Comparison of ENCODE assay signal across 18 mouse cellular contexts in genomic region chr3:69449041-69449440, GRCm38 (mm10).
DNase-seq lines count a peak whose midpoint lies in the region; ATAC-seq and TF ChIP-seq lines count a peak whose summit lies in the region.
"Had no signal": no experiment of that assay in that cellular context is flagged by ENCODE, and none has a peak within 500 bp of the region (broad histone marks: within the 10 kb centered on the region; RNA-seq: fewer than 3 reads in every experiment).

No protein-coding gene starts in this region.

- H3K27me3 ChIP-seq in midbrain, embryonic 11.5 days (ENCODE audit: control insufficient read depth, insufficient read depth, low read length): no peaks in the 10 kb centered on the region
- H3K27me3 ChIP-seq in midbrain, embryonic 16.5 days (ENCODE audit: control insufficient read depth, insufficient read depth, low read depth, low read length): no peaks in the 10 kb centered on the region
- H3K27me3 ChIP-seq: embryonic facial prominence, embryonic 12.5 days; forebrain, embryonic 13.5 days had no signal

- H3K27ac ChIP-seq in midbrain, embryonic 11.5 days (ENCODE audit: low read depth, low read length): no peak overlapping the region
- H3K27ac ChIP-seq in midbrain, embryonic 16.5 days (ENCODE audit: low read length): no peak overlapping the region
- H3K27ac ChIP-seq in olfactory bulb, adult 2 months (ENCODE audit: insufficient read depth, low read depth, low read length): 0 out of 2 replicates have a peak overlapping the region, but pooled peaks have one; percentile 13
- H3K27ac ChIP-seq: embryonic facial prominence, embryonic 10.5 days; embryonic facial prominence, embryonic 12.5 days; forebrain, embryonic 13.5 days had no signal

- WGBS in midbrain, embryonic 11.5 days: 91% methylated on average over 3 of the region's 3 CpGs
- WGBS in midbrain, embryonic 16.5 days: 75% methylated on average over 3 of the region's 3 CpGs
- 31% methylated on average over 3 of the region's 3 CpGs for WGBS in olfactory bulb, adult 2 months

- no peak for DNase-seq in frontal cortex, postnatal 36 days (ENCODE audit: low spot score in 2 of 2)
- peak; percentile 61 for DNase-seq in midbrain, embryonic 11.5 days (ENCODE audit: low spot score, missing footprints)
- no peak for DNase-seq in urinary bladder, postnatal 25 days (ENCODE audit: low spot score)
- DNase-seq: adrenal gland, adult 2 months; adrenal gland, postnatal 10 days; adrenal gland, postnatal 25 days; cerebellum, adult 11-12 months; cerebellum, adult 2 months; cerebellum, adult 9-10 months; cerebellum, postnatal 10 days; cerebellum, postnatal 25 days had no signal

- no peaks in the 10 kb centered on the region for H3K36me3 ChIP-seq in midbrain, embryonic 11.5 days (ENCODE audit: control insufficient read depth, insufficient read depth, low read length)
- H3K36me3 ChIP-seq in midbrain, embryonic 16.5 days (ENCODE audit: control insufficient read depth, insufficient read depth, low read length): no peaks in the 10 kb centered on the region
- H3K36me3 ChIP-seq: embryonic facial prominence, embryonic 10.5 days; embryonic facial prominence, embryonic 12.5 days had no signal

- peak; percentile 41; the same call in 1 of the 2 replicates for ATAC-seq in frontal cortex, adult (ENCODE audit: low TSS enrichment)
- ATAC-seq in midbrain, embryonic 11.5 days (ENCODE audit: low FRiP score): no peak
- no peak for ATAC-seq in midbrain, embryonic 16.5 days
- ATAC-seq: forebrain, embryonic 13.5 days; forebrain, embryonic 16.5 days had no signal

- no peak overlapping the region for H3K4me3 ChIP-seq in midbrain, embryonic 11.5 days (ENCODE audit: low read depth, low read length)
- H3K4me3 ChIP-seq in midbrain, embryonic 16.5 days (ENCODE audit: low read depth, low read length): no peak overlapping the region
- H3K4me3 ChIP-seq in olfactory bulb, adult 2 months (ENCODE audit: insufficient read depth, low read depth, low read length): no peak overlapping the region
- H3K4me3 ChIP-seq: embryonic facial prominence, embryonic 10.5 days; embryonic facial prominence, embryonic 12.5 days; forebrain, embryonic 13.5 days had no signal

- no peak for TF ChIP-seq CTCF in olfactory bulb, adult 2 months (IDR thresholded peaks at IDR 0.05; ENCODE audit: insufficient read depth, low read depth, low read length)

- H3K9ac ChIP-seq in midbrain, embryonic 11.5 days (ENCODE audit: low read length): no peak overlapping the region
- H3K9ac ChIP-seq in midbrain, embryonic 16.5 days (ENCODE audit: low read depth, low read length): no peak overlapping the region
- H3K9ac ChIP-seq: embryonic facial prominence, embryonic 12.5 days; forebrain, embryonic 13.5 days had no signal

- H3K4me2 ChIP-seq in midbrain, embryonic 11.5 days: no peak overlapping the region
- H3K4me2 ChIP-seq in midbrain, embryonic 16.5 days (ENCODE audit: low read length): no peak overlapping the region
- H3K4me2 ChIP-seq: embryonic facial prominence, embryonic 12.5 days; forebrain, embryonic 13.5 days had no signal

- no peak for TF ChIP-seq POLR2A in olfactory bulb, adult 2 months (IDR thresholded peaks at IDR 0.05; ENCODE audit: insufficient read depth, low read depth, low read length)

- H3K4me1 ChIP-seq in midbrain, embryonic 11.5 days (ENCODE audit: control insufficient read depth, insufficient read depth, low read length): no peaks in the 10 kb centered on the region
- H3K4me1 ChIP-seq in midbrain, embryonic 16.5 days (ENCODE audit: control insufficient read depth, insufficient read depth, low read length): no peaks in the 10 kb centered on the region
- H3K4me1 ChIP-seq in olfactory bulb, adult 2 months (ENCODE audit: control insufficient read depth, insufficient read depth, low read length): peaks cover 9% of the 10 kb centered on the region
- H3K4me1 ChIP-seq: embryonic facial prominence, embryonic 10.5 days; embryonic facial prominence, embryonic 12.5 days had no signal

- H3K9me3 ChIP-seq in midbrain, embryonic 11.5 days (ENCODE audit: control insufficient read depth, low read length): no peaks in the 10 kb centered on the region
- no peaks in the 10 kb centered on the region for H3K9me3 ChIP-seq in midbrain, embryonic 16.5 days (replicated peaks; ENCODE audit: control insufficient read depth, low read length, poor library complexity, severe bottlenecking)
- H3K9me3 ChIP-seq: embryonic facial prominence, embryonic 10.5 days; embryonic facial prominence, embryonic 12.5 days; forebrain, embryonic 13.5 days had no signal
